Mouse (Mus musculus) monocyte, adult 2 months (primary cell): Measurements from ENCODE around the gene Abcb5.

ENCODE experiments used
- DNase-seq, 2 experiments: peaks; one replicate each; pipeline ENCODE4 v3.0.0; 2022; ENCODE audit warnings: low spot score in 2 of 2, low read depth in 1 of 2

Abcb5 gene

GRCm38 (mm10) chr12:118848496-118849202 lies 117.6 kb downstream of the Abcb5 start:
- DNase-seq = no peak

- DNase-seq = no peak
Measured at GRCm38 (mm10) chr12:118847861-118848495, 118.2 kb downstream of the Abcb5 start.

- DNase-seq = no peak
Measured at GRCm38 (mm10) chr12:118847381-118847780, 118.8 kb downstream of the Abcb5 start.

- DNase-seq = no peak
Measured at GRCm38 (mm10) chr12:118846649-118847321, 119.4 kb downstream of the Abcb5 start.

- DNase-seq = no peak
Measured at GRCm38 (mm10) chr12:118846221-118846620, 120.0 kb downstream of the Abcb5 start, which contains the start of gene Sp8. Gene Sp8, plus strand, starts transcription at chr12:118846329.

- DNase-seq = no peak
Measured at GRCm38 (mm10) chr12:118845351-118845750, 120.9 kb downstream of the Abcb5 start.

GRCm38 (mm10) chr12:118844841-118845240 lies 121.4 kb downstream of the Abcb5 start:
- no peak for DNase-seq

- no peak for DNase-seq
Measured at GRCm38 (mm10) chr12:118844111-118844510, 122.1 kb downstream of the Abcb5 start.

GRCm38 (mm10) chr12:118842671-118843411 lies 123.4 kb downstream of the Abcb5 start:
- DNase-seq = no peak

GRCm38 (mm10) chr12:118841971-118842550 lies 124.2 kb downstream of the Abcb5 start:
- DNase-seq = no peak

GRCm38 (mm10) chr12:118841381-118841922 lies 124.8 kb downstream of the Abcb5 start:
- no peak for DNase-seq

- no peak for DNase-seq
Measured at GRCm38 (mm10) chr12:118840861-118841260, 125.4 kb downstream of the Abcb5 start.

GRCm38 (mm10) chr12:118840301-118840700 lies 125.9 kb downstream of the Abcb5 start:
- DNase-seq = no peak

GRCm38 (mm10) chr12:118839398-118839797 lies 126.8 kb downstream of the Abcb5 start:
- no peak for DNase-seq

GRCm38 (mm10) chr12:118838260-118838659 lies 128.0 kb downstream of the Abcb5 start:
- no peak for DNase-seq

- DNase-seq = no peak
Measured at GRCm38 (mm10) chr12:118837361-118837760, 128.9 kb downstream of the Abcb5 start.

GRCm38 (mm10) chr12:118836411-118837341 lies 129.5 kb downstream of the Abcb5 start:
- no peak for DNase-seq

GRCm38 (mm10) chr12:118829881-118830280 lies 136.3 kb downstream of the Abcb5 start:
- no peak for DNase-seq
